Mouse (Mus musculus) stomach, postnatal 0 days (tissue): ENCODE measurements around the gene Phkg2. TPM values are rescaled to one million over a fixed set of nuclear protein-coding genes. Genes with fewer than 3 reads are reported as not detected.

Experiments used
- ATAC-seq: fragments of 200-750 bp; cut with Nextera tagmentation; 2 replicates; pipeline ENCODE4 v1.8.0; 2017; ENCODE audit not compliant: low FRiP score, low TSS enrichment
- DNase-seq: peaks from one replicate; pipeline ENCODE4 v3.0.0-alpha.2; 2016; ENCODE audit warnings: low spot score
- H3K27ac ChIP-seq: fragments of 300-500 bp; sonication (generic); replicated peaks from 2 replicates; pipeline ENCODE4 v1.5.1; 2014; ENCODE audit warnings: mild to moderate bottlenecking, control low read depth
- H3K27me3 ChIP-seq: fragments of 300-500 bp; sonication (generic); 2 replicates; pipeline ENCODE4 v1.6.1; 2014; ENCODE audit warnings: low read length; ENCODE audit not compliant: control insufficient read depth, insufficient read depth
- H3K36me3 ChIP-seq: fragments of 300-500 bp; sonication (generic); 2 replicates; pipeline ENCODE4 v1.6.1; 2014; ENCODE audit warnings: low read length, mixed read lengths; ENCODE audit not compliant: control insufficient read depth, insufficient read depth
- H3K4me1 ChIP-seq: fragments of 300-500 bp; sonication (generic); replicated peaks from 2 replicates; pipeline ENCODE4 v1.6.1; 2014; ENCODE audit warnings: antibody characterized with exemption; ENCODE audit not compliant: control insufficient read depth, insufficient read depth
- H3K4me2 ChIP-seq: fragments of 300-500 bp; sonication (generic); replicated peaks from 2 replicates; pipeline ENCODE4 v1.6.1; 2014; ENCODE audit warnings: low read depth, mild to moderate bottlenecking, control low read depth, moderate library complexity
- H3K4me3 ChIP-seq: fragments of 300-500 bp; sonication (generic); 2 replicates; pipeline ENCODE4 v1.5.1; 2014; ENCODE audit warnings: low read depth, low read length, control low read depth
- H3K9ac ChIP-seq: fragments of 300-500 bp; sonication (generic); 2 replicates; pipeline ENCODE4 v1.6.1; 2014; ENCODE audit warnings: mild to moderate bottlenecking, low read length, control low read depth, mixed read lengths
- H3K9me3 ChIP-seq: fragments of 300-500 bp; sonication (generic); 2 replicates; pipeline ENCODE4 v1.6.1; 2016; ENCODE audit warnings: low read length; ENCODE audit not compliant: control insufficient read depth
- CTCF ChIP-seq: IDR thresholded peaks from 2 replicates; pipeline ENCODE4 v1.5.1; 2016; ENCODE audit warnings: antibody characterized with exemption, low read depth, mild to moderate bottlenecking, moderate library complexity
- EP300 ChIP-seq: optimal IDR thresholded peaks from 2 replicates; pipeline ENCODE3; 2016; ENCODE audit warnings: antibody characterized with exemption
- WGBS: fragments of 180-500 bp; shearing (Covaris S2); extraction: QIAGEN DNeasy Blood & Tissue Kit; methylation state at CpG from one replicate; pipeline ENCODE4 v1.1.7; 2014; 5-methylcytosine and 5-hydroxymethylcytosine counted together
- polyA plus RNA-seq: library from polyadenylated mRNA; unstranded; fragments of >200 nt; fragmentation: Nextera tagmentation; extraction: Ambion mirVana; gene quantifications from 2 replicates; pipeline ENCODE4 v1.2.1, GENCODE M21; 2015

Gene Phkg2
- polyA plus RNA-seq, 1 experiment from 2014 or later = 22.6 TPM

GRCm38 (mm10) chr7:127596747-127597146 is 23.6 kb downstream of the Phkg2 start:
- H3K36me3 ChIP-seq = peaks cover 59% of the 10 kb centered on the region
- no peak for TF ChIP-seq EP300
- no peak for TF ChIP-seq CTCF
- ATAC-seq = no peak
- H3K9me3 ChIP-seq = no peaks in the 10 kb centered on the region
- no peaks in the 10 kb centered on the region for H3K27me3 ChIP-seq
- no peak for DNase-seq
- no peak overlapping the region for H3K27ac ChIP-seq
- H3K9ac ChIP-seq = no peak overlapping the region
- 94% methylated on average over 17 of the region's 17 CpGs for WGBS
- no peak overlapping the region for H3K4me2 ChIP-seq
- no peak overlapping the region for H3K4me3 ChIP-seq
- no peaks in the 10 kb centered on the region for H3K4me1 ChIP-seq

- H3K9ac ChIP-seq = no peak overlapping the region
- no peak overlapping the region for H3K27ac ChIP-seq
- no peak overlapping the region for H3K4me3 ChIP-seq
- TF ChIP-seq EP300 (no peak), CTCF (no peak)
- DNase-seq = no peak
- H3K4me1 ChIP-seq = no peaks in the 10 kb centered on the region
- no peaks in the 10 kb centered on the region for H3K27me3 ChIP-seq
- 92% methylated on average over 7 of the region's 7 CpGs for WGBS
- no peaks in the 10 kb centered on the region for H3K9me3 ChIP-seq
- ATAC-seq = no peak
- H3K36me3 ChIP-seq = peaks cover 30% of the 10 kb centered on the region
- H3K4me2 ChIP-seq = no peak overlapping the region
Measured at GRCm38 (mm10) chr7:127600612-127601011, 27.5 kb downstream of the Phkg2 start.

GRCm38 (mm10) chr7:127601735-127602134 is 28.6 kb downstream of the Phkg2 start:
- H3K4me2 ChIP-seq = no peak overlapping the region
- WGBS = 84% methylated on average over 4 of the region's 4 CpGs
- no peak overlapping the region for H3K4me3 ChIP-seq
- no peak overlapping the region for H3K9ac ChIP-seq
- no peak overlapping the region for H3K27ac ChIP-seq
- H3K36me3 ChIP-seq = peaks cover 22% of the 10 kb centered on the region
- no peak for DNase-seq
- no peak for ATAC-seq
- no peaks in the 10 kb centered on the region for H3K27me3 ChIP-seq
- no peak for TF ChIP-seq EP300
- no peak for TF ChIP-seq CTCF
- H3K9me3 ChIP-seq = no peaks in the 10 kb centered on the region
- no peaks in the 10 kb centered on the region for H3K4me1 ChIP-seq

- 93% methylated on average over 2 of the region's 2 CpGs for WGBS
- H3K4me1 ChIP-seq = no peaks in the 10 kb centered on the region
- H3K4me3 ChIP-seq = no peak overlapping the region
- H3K9me3 ChIP-seq = no peaks in the 10 kb centered on the region
- peaks cover 22% of the 10 kb centered on the region for H3K36me3 ChIP-seq
- no peak for DNase-seq
- no peak overlapping the region for H3K4me2 ChIP-seq
- H3K9ac ChIP-seq = no peak overlapping the region
- no peak overlapping the region for H3K27ac ChIP-seq
- TF ChIP-seq EP300 = no peak
- TF ChIP-seq CTCF = no peak
- no peaks in the 10 kb centered on the region for H3K27me3 ChIP-seq
- no peak for ATAC-seq
Measured at GRCm38 (mm10) chr7:127602903-127603302, 29.8 kb downstream of the Phkg2 start.

GRCm38 (mm10) chr7:127604256-127604655 is 31.1 kb downstream of the Phkg2 start:
- H3K36me3 ChIP-seq = peaks cover 25% of the 10 kb centered on the region
- H3K4me2 ChIP-seq = no peak overlapping the region
- H3K27me3 ChIP-seq = no peaks in the 10 kb centered on the region
- no peak overlapping the region for H3K4me3 ChIP-seq
- ATAC-seq (no peak), DNase-seq (no peak)
- no peaks in the 10 kb centered on the region for H3K4me1 ChIP-seq
- no peak overlapping the region for H3K27ac ChIP-seq
- WGBS = 85% methylated on average over 10 of the region's 10 CpGs
- TF ChIP-seq EP300 (no peak), CTCF (no peak)
- H3K9ac ChIP-seq = no peak overlapping the region
- no peaks in the 10 kb centered on the region for H3K9me3 ChIP-seq

GRCm38 (mm10) chr7:127607150-127607549 is 34.0 kb downstream of the Phkg2 start:
- 68% methylated on average over 6 of the region's 6 CpGs for WGBS

More at GRCm38 (mm10) chr7:127607150-127607549, 34.0 kb downstream of the Phkg2 start:
- peak; percentile 65 for ATAC-seq
- Histone ChIP-seq H3K9ac (no peak overlapping the region), H3K27me3 (no peaks in the 10 kb centered on the region), H3K36me3 (peaks cover 27% of the 10 kb centered on the region), H3K4me3 (no peak overlapping the region), H3K9me3 (no peaks in the 10 kb centered on the region), H3K4me1 (no peaks in the 10 kb centered on the region), H3K4me2 (no peak overlapping the region), H3K27ac (no peak overlapping the region)
- peak; percentile 60 for DNase-seq
- TF ChIP-seq CTCF (no peak), EP300 (no peak)
